Mouse (Mus musculus) kidney, adult 2 months (tissue): ENCODE measurements around the gene B3gnt4.

Experiments
- CTCF ChIP-seq: fragments of 200-500 bp; conservative IDR thresholded peaks from 2 replicates; pipeline ENCODE4 v1.5.1; 2011; ENCODE audit warnings: low read depth, mild to moderate bottlenecking, control low read depth, low read length, moderate library complexity, mixed read lengths; ENCODE audit not compliant: insufficient read depth, insufficient read length
- POLR2A ChIP-seq: fragments of 200-500 bp; IDR thresholded peaks from one replicate; pipeline ENCODE4 v1.6.1; 2011; ENCODE audit warnings: low read depth, low read length, control low read depth

GRCm38 (mm10) chr5:123520666-123521065 lies 10.4 kb downstream of the B3gnt4 start:
- no peak for TF ChIP-seq CTCF
- TF ChIP-seq POLR2A: no peak
